Mouse (Mus musculus) heart, postnatal 25 days (tissue): ENCODE data around the gene Prdx5. TPM values are rescaled to one million over a fixed set of nuclear protein-coding genes. Genes with fewer than 3 reads are reported as not detected.

Experiments
- microRNA-seq: library from miRNA; unstranded; fragments of <30 nt; microRNA quantifications from one replicate; pipeline ENCODE4 v1.2.0, GENCODE M21; 2022
- total RNA-seq, 2 experiments: library from RNA; stranded (reverse); gene quantifications; 2 replicates each; pipeline ENCODE4 v1.2.3; 2021

Prdx5 gene
- total RNA-seq, 2 experiments from 2014 or later, result 722 to 748 TPM

Small RNA genes lying within 50 kb of the gene (microRNA-seq; reads per million reads assigned to microRNA genes)
- 12.8 reads per million, percentile 28 among the genes with 10 or more reads in this experiment for gene Mir6990

Other genes with a start within 250 kb of the Prdx5 start
- 10 to 100 TPM; 17.2 to 19.0 TPM for gene Rps6ka4, start 69.5 kb downstream of the Prdx5 start, total RNA-seq
- gene Ccdc88b, start 51.9 kb downstream of the Prdx5 start, total RNA-seq, result under 1 TPM; 0.55 to 0.73 TPM
- 10 to 100 TPM; 29.2 to 32.6 TPM for gene Trmt112, start 408 bp downstream of the Prdx5 start, total RNA-seq
- 100 to 1,000 TPM; 146 to 156 TPM for gene Esrra, start 11.7 kb upstream of the Prdx5 start, total RNA-seq
- not detected for gene Catsperz, start 15.3 kb upstream of the Prdx5 start, total RNA-seq
- gene Kcnk4, start 24.4 kb upstream of the Prdx5 start, total RNA-seq, result under 1 TPM; 0.20 to 0.36 TPM
- gene Bad, start 31.8 kb upstream of the Prdx5 start, total RNA-seq, result 10 to 100 TPM; 24.4 to 27.3 TPM
- 10 to 100 TPM; 35.0 to 38.8 TPM for gene Gpr137, start 32.4 kb upstream of the Prdx5 start, total RNA-seq
- 100 to 1,000 TPM in 1 of 2 experiments, 10 to 100 TPM in 1; 83.5 to 112 TPM for gene Ppp1r14b, start 64.9 kb upstream of the Prdx5 start, total RNA-seq
- gene Plcb3, start 66.4 kb upstream of the Prdx5 start, total RNA-seq, result 10 to 100 TPM; 15.6 to 17.7 TPM
- gene Fkbp2, start 70.4 kb upstream of the Prdx5 start, total RNA-seq, result 10 to 100 TPM; 16.5 to 22.2 TPM
- gene Vegfb, start 77.5 kb upstream of the Prdx5 start, total RNA-seq, result 100 to 1,000 TPM; 410 to 431 TPM
- gene Dnajc4, start 82.5 kb upstream of the Prdx5 start, total RNA-seq, result 10 to 100 TPM; 48.2 to 56.1 TPM
- 10 to 100 TPM; 26.9 to 27.9 TPM for gene Nudt22, start 86.0 kb upstream of the Prdx5 start, total RNA-seq
- gene Trpt1, start 86.0 kb upstream of the Prdx5 start, total RNA-seq, result 10 to 100 TPM; 23.1 to 24.0 TPM
- gene Fermt3, start 109.4 kb upstream of the Prdx5 start, total RNA-seq, result 1 to 10 TPM; 4.4 to 4.7 TPM
- gene Stip1, start 129.9 kb upstream of the Prdx5 start, total RNA-seq, result 100 to 1,000 TPM; 110 to 129 TPM
- gene Macrod1, start 146.7 kb upstream of the Prdx5 start, total RNA-seq, result 100 to 1,000 TPM; 240 to 243 TPM
- 1 to 10 TPM; 1.1 to 1.4 TPM for gene Flrt1, start 195.6 kb upstream of the Prdx5 start, total RNA-seq